Mouse (Mus musculus) embryo, embryonic 10 days (tissue): ENCODE measurements around the gene Rnh1.

Source experiments
- DNase-seq: peaks from one replicate; pipeline ENCODE4 v3.0.0-alpha.2; 2015; ENCODE audit warnings: low spot score

Gene Rnh1

DNA sequence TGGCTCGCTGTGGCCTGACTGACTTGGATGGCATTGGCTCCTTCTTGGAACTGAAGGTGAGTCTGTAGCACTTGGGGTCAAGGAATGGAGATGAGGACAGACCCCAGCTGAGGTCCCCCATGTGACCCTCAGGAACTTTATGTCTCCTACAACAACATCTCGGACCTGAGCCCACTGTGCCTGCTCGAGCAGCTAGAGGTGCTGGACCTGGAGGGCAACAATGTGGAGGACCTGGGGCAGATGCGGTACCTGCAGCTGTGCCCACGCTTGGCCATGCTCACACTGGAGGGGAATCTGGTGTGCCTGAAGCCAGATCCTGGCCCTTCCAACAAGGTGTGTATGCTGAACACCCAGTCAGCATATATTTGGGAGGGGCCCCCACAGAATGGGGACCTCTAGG lies 32.8 kb upstream of the Rnh1 start:
- no peak for DNase-seq

DNA sequence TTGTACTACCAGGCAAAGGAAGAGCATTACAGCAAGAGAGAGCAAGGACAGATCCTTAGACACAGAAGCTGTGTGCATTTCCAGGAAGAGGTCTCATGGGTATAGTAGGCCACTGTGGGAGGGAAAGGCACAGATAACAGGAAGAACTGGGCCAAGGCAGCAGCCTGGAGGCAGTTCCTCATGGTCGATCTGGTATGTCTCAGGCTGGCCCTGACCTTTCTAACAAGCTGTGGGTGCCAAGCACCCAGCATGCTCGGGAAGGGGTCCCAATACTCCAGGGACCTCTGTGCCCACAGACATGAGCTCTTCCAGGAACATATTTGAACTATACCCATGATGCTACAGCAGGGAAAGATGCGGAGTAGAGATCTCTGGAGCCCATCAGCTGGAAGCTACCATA lies 31.9 kb upstream of the Rnh1 start:
- DNase-seq: no peak

DNA sequence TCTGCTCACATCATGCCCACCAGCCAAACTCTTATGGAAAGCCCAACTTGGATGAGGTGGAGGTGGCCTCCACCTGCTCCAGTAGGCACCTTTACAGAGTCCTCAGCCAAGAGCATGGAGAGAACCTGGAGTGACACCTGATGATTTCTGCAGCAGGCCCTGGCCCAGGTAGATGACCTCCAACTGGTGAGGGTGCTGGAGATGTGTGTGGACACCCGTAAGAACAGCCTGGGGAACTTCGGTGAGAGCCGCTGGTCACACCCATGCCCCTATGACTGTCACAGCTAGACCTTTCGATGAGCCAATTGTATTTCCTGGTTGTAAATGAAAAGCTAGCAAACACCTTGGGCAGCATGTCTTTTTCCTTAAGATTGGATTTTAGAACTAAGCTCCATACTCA lies 25.5 kb upstream of the Rnh1 start:
- DNase-seq: no peak

DNA sequence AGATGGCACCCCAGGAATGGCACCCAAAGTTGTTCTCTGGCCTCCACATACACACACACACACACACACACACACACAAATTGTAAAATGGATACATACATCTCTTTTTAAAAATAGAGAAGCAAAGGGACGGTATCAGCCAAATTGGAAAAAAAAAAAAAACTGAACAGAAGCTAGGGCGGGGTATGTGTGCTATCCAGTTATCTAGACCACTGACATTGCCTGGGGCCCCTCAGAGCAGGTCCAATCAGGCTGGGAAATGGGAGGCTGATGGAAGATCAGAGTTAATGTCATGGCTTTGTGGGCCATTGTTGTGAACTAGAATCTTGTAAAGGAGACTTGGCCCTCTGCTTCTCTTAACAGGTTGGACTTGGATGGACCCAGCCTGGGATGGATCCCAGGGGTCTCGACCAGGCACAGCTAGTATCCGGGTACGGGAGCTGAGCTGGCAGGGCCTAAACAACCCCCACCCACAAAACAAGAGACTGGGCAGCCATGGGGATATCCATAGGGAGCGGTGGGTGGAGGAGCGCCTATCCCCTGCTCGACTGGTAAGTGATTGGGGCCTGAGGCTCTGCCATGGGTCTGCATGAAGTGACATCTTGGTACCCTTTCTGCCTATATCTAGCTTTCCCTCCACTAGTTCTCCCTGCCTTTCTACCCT lies 24.1 kb upstream of the Rnh1 start:
- DNase-seq: no peak

DNA sequence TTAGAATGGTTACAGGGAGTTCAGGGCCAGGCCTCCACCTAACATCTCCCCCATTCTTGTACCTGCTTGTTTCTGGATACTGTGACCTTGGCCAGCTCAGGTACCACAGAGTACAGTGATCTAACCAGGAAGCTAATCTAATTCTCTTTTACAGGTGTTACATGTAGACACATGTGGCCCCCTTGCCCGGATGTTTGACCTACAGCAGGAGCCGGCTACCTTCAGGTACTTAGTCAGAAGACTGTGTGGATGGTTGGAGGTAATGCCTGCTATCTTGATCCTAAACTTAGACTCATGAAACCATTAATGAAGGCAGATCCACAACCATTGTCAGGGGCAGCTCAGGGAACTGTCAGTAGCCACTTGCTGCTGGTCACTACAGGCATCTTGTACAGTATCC lies 23.1 kb upstream of the Rnh1 start:
- no peak for DNase-seq

DNA sequence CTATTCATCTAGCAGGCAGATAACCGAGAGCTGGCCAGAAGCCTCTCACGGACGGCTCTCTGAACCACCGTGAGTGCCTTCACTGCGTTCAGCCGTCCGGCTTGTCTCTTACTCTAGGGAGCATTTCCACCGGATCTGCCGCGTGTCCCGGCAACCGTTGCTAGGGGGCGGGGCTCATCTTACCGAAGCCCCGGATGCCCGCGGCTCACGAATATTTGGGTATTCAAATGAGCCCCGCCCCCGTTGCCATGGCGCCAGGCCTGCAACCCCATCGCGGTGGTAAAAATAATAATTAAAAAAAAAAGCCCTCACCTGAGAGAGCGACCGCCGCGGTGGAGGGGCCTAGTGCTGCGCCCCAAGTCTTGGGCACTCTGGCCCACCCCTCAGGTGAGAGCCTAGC lies 22.2 kb upstream of the Rnh1 start:
- peak; percentile 96 for DNase-seq

DNA sequence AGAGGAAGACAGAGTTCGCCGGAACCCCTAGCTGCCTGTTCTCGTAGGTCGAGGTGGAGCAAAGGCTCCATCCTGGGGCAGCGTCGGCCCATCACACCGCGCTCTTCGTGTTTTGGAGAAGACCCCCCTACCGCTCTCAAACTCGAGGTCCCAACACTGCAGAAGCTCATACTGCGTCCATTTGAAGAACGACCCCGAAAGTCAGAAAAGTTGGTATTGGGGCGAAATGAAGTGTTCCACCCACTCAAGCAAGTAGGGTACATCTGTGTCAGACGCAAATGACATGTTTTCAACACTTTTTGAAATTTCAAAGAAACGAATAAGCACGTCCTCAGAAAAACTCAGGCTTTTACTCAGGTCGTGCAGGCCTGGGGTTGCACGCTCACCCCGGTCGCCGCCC lies 21.8 kb upstream of the Rnh1 start:
- DNase-seq: no peak

DNA sequence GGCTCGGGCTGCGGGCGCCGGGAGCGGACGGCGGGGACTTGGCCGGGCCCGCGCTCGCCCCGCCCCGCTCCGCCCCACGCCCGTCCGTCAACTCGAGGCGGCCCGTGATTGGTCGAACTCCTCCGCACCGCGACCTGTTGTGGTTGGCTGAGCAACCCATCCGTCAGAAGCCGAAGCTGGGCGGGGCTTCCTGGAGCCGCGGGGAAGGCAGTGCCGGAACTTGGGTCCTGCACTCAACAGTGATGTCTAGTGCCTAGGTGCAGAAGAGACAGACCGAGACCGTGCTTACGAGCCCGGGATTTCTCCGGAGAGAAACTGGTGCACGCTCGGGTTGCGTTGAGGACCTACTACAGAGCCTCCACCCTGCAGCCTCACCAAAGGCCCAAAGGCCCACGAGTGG lies 21.3 kb upstream of the Rnh1 start, which contains the start of the genes Hras and Lrrc56:
Hras (minus strand) TSS at position 58 of the 400 bp plus-strand sequence.
Lrrc56 (plus strand) TSS at position 210 of the 400 bp plus-strand sequence.
- DNase-seq: peak; percentile 99

DNA sequence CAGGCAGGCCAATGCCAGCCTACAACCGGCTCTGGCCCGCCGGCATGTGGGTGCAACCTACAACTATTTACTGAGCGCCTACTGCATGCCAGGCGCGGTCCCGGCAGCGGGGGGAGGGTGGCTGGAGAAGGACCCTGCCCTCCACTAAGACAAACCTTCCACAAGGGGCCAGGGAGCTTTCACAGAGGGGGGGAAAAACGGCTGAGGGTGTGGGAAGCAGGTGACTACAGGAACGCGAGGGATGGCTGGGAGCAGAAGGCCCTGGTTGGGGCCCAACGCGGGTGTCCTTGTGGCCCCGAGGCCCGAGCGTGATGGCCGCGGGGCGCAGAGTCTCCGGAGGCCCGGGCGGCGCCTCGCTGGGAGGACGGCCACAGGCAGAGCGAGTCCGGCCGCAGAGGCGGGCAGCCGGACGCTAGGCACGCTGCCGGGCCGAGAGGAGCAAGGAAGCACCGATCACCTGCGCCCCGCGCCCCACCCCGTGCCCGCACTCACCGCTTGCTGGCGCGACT lies 20.7 kb upstream of the Rnh1 start:
- peak; percentile 19 for DNase-seq

DNA sequence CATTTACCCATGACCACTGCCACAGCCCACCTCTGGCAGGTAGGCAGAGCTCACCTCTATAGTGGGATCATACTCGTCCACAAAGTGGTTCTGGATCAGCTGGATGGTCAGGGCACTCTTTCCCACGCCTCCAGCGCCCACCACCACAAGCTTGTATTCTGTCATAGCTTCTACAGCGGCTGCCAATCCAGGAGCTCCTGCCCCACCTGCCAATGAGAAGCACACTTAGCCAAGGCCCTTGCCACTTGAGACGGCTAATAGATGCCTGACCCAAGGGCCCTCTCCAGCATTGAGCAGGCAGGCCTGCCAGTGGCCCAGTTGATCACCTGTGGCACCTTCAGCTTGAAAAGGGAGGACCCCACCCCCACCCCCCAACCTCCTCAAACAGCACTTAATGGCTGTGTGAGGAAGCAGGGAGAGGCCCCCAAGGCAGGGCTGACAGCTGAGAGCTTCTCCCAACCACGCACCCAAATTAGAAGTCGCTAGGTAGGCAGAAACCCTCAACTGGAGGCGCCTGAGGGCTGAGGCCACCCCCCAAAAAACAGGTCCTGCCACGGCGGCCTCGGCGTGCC lies 20.2 kb upstream of the Rnh1 start:
- no peak for DNase-seq

DNA sequence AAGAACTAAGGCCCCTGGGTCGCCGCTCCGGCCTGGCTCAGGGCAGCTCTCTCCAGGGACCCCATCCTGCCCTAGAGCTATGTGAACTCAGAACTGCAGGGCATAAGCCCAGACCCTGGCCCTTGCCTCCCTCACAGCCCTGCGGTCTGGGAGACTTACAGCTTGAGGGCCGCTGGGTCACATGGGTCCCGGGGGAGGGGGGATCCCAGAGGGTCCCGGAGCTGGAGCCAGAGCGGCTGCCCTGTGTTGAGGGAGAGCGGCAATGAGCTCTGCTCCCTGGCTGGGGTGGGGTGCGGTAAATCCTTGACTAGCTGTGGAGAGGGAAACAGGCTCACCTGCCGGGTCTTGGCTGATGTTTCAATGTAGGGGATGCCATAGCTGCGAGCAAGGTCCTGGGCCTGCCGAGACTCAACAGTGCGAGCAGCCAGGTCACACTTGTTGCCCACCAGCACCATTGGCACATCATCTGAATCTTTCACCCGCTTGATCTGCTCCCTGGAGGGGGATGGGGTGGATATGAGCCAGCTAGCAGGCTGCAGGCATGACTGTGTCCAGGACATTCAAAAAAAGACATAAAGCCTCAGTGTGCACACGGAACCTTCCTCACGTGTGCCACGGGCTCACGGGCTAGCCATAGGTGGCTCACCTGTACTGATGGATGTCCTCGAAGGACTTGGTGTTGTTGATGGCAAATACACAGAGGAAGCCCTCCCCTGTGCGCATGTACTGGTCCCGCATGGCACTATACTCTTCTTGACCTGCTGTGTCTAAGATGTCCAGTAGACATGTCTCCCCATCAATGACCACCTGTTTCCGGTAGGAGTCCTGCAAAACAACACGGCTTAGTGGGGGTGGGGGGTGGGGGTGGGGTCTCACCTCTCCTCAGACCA lies 19.4 kb upstream of the Rnh1 start:
- no peak for DNase-seq

DNA sequence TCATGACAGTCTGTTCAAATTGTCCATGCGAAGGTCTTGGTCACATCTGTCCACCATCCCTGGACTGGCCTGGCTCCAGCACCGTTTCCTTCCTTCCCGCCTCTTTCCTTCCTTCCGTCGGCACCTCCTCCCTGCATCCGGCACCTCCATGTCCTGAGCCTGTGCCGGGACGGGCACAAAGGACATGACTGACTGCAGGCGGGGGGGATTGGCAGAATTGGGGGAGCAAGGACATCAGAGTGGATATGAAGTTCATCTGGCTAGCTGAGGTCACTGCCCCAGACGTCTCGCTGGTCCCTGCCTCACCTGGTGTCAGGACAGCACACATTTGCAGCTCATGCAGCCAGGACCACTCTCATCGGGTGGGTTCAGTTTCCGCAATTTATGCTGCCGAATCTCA lies 18.4 kb upstream of the Rnh1 start:
- DNase-seq: no peak

DNA sequence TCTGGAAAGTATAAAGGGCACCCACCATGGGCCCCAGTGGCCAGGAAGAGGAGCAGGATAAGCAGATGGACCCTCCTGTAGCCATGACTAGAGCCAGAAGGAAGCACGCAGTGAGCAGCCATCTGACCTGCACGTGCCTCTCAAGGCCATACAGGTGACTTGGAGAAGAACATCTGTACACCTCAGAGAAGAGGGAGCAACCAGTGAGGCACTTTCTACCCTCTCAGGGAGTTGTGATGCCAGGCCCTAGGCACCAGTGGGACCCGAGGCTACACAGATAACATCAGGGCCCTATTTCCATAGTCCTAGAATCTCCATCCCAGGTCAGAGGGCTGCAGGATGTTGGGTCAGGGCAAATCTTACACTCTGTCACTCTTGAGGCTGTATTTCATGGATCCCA lies 17.6 kb upstream of the Rnh1 start:
- DNase-seq: no peak

DNA sequence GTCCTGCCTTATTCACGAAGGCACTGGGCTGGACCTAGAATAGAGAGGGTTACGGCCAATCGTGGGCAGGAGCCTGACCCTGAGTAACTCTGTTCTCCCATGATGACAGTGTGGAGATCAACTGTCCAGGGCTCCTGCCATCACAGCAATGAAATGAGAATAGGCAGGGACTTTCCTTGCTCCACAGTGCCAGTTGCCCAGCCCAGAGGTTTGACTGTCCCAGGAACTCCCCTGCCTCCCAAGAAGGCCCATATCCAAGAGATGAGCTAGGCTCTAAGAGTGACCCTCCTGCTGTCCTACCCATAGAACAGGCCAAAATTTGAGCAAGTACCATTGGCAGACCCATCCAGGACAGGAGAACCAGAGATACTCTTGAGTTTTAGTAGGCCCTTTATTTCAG lies 16.1 kb upstream of the Rnh1 start:
- DNase-seq: no peak

DNA sequence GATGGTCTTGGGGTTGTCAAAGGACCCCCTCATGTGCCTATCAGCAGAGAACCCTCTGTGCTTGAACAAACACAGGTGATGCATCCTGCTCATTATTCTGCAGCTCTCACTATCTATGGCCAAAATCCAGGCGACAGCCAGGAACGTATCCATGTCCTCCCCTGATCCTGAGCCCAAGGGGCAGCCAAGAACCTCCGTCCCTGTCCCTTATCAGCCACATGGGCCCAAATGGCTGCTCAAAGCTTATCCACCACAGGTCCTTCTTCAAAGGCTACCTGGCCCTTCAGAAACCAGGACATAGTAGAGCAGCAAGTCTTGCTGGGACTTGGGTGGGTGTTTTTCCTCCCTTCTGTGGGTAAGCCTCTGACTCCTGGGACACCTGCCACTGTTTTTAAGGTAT lies 15.5 kb upstream of the Rnh1 start:
- DNase-seq: no peak

DNA sequence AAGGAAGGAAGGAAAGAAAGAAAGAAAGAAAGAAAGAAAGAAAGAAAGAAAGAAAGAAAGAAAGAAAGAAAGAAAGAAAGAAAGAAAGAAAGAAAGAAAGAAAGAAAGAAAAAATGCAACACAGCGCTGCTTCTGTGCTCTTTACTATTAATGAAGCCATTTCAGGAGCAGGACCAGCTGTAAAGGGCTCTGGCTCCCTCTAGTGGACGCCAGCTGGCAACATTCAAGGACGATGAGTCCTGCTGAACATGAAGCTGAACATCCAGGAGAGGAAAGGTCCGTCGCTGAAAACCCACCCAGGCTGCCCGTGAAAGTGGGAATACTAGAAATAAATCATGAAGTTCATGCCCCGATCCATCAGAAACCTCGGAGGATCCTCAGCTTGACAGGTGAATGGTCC lies 3.5 kb upstream of the Rnh1 start:
- DNase-seq: peak; percentile 95

DNA sequence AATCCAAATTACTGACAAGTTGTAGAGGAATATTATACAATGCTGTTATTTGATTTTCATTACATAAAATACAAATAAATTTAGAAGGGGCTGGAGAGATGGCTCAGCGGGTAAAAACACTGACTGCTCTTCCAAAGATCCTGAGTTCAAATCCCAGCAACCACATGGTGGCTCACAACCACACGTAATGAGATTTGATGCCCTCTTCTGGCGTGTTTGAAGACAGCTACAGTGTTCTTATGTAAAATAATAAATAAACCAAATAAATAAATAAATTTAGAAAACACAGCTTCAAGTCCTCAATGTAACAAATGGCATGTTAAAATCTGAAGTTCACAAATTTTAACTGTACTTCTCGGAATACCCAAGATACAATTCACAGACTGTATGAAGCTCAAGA lies 2.4 kb upstream of the Rnh1 start:
- no peak for DNase-seq

DNA sequence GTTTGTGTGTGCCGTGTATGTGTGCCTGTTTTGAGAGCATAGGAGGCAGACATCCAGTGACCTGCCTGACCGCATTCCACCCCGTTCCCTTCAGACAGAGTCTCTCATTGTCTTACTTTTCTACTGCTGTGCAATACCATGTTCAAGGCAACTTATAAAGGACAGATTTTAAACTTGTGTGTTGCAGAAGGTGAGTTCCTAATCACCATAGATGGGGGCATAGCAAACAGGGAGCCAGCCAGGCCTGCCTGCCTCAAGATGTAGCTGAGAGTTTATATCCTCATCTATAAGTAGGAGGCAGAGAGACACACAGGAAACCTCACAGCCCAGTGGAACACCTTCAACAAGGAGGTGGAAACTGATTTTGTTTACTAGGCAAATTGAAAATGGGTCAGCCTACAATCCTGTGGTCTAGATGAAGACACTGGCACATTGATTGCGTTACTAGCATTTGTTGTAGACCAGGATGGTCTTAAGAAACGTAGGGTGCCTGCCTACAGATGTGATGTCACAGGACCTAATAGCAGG lies 730 bp upstream of the Rnh1 start:
- DNase-seq: no peak

DNA sequence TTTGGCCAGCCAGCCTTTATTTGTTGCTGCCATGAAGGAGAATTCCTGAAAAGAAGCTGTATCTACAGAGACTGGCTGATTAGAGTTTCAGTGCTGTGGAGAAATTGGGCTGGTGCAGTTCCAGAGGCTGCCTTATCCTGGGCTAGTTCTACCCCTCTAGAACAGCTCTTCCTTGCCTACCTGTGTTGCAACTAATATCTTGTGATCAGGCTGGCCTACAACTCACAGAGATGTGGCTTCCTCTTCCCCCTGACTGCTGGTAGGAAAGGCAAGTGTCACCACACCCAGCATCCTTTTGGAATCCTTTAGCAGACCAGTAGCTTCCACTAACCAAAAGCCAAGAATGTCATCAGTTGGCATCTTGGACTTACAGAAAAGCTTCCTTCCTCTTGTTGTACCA lies 2.8 kb downstream of the Rnh1 start:
- no peak for DNase-seq

DNA sequence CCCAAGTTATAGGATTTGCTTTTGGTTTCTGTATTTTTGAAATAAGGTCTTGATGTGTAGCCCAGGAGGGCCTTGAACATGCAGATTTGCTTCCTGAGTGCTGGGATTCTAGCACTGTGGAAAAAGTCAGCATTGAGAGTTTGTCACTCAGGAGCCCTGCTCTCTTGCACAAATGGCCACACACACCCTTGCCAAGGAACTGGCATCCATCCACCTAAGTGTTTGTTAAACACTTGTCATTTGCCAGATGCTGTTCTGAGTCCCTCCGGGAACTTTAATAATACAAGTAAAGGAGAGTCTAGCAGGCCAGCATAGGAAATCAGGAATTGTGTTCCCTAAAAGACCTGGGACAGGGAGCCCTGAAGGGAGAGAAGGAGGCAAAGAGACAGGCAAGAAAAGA lies 3.4 kb downstream of the Rnh1 start:
- no peak for DNase-seq

DNA sequence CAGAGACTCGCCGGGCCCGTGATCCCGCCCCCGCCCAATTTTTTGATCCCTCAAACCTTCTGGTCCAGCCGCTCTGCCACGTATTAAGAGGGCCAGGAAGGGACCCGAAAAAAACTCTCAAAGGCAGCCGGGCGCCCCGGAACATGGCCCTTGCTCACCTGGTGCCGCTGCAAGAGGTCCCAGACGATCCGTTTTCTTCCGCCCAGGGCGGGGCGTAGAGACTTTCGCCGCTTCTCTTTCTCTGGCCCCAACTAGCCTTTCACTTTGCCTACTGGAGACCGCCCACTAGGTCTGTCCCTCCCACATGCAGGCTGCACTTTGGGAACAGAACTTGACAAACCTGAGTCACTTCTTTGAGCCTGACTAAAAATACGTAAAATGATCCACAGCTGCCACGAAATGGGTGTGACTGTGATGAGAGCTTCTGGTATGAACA lies 4.1 kb downstream of the Rnh1 start:
- DNase-seq: peak; percentile 70

DNA sequence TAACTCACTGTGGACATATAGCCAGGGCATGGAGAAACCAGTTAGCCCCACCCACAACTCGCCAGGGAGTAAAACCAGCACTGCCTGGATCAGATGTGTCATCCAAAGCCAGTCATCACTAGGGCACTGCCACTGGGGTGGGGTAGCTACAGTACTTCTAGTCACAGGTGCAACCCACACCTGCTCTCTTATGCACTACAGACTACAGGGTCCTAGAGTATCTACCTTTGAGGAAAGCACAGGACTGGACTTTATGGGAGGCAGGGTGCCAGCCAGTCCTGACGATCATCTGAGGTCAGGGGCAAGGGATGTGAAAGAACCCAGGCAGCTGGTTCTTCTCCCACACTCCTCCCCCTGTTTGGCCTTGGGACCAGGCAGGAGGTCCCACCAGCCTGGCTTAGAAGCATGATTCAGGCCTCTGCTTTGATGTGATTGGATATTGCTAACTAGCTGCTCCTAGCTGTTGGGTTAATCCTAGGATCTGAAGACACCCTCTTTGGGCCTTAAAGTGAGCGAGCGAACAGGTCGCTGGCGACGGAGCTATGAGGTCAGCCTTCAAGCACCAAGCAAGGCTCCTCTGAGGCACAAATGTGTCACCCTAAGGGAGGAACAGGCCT lies 4.6 kb downstream of the Rnh1 start:
- peak; percentile 32 for DNase-seq
